In the genomic region with DNA sequence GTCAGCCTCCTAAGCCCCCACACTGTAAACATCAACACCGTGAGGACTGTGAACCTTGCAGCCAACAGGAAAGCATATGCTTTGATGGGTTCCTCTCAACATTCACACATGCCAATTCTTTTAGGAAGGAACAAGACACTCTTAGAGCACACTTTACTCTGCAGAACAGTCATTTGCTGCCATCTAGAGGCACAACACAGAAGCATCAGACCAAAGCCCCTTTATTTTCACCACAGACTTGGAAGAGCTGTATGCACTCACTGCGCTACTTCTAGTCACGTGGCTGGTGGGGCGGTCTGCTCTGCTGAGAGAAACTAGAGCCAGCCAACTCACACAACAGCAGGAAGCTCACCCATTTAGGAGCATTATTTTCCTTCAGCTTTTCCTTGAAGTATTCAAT, we compare ENCODE assay signal across 8 mouse cellular contexts. TPM values are rescaled to one million over a fixed set of nuclear protein-coding genes. Genes with fewer than 3 reads are reported as not detected.
DNase-seq lines count a peak whose midpoint lies in the region; ATAC-seq lines count a peak whose summit lies in the region.

No protein-coding gene starts in this region.

- ATAC-seq in granulocyte monocyte progenitor cell, adult 5-6 weeks (replicated peaks; ENCODE audit: poor library complexity, severe bottlenecking) = peak; percentile 80
- ATAC-seq in intestine, embryonic 15.5 days = peak; percentile 84
- ATAC-seq in megakaryocyte progenitor cell, adult 5-6 weeks (replicated peaks; ENCODE audit: poor library complexity) = peak; percentile 96

- no peak overlapping the region for H3K27ac ChIP-seq in intestine, embryonic 15.5 days

- H3K4me2 ChIP-seq in intestine, embryonic 15.5 days (replicated peaks) = no peak overlapping the region

- intact Hi-C loops in left cerebral cortex, postnatal 10 days (cut with DNase I) = no loop called here

- WGBS in intestine, embryonic 15.5 days = 29% methylated on average over 4 of the region's 4 CpGs

- H3K9me3 ChIP-seq in intestine, embryonic 15.5 days = no peaks in the 10 kb centered on the region

- DNase-seq in ovary, adult 18-20 months (ENCODE audit: low spot score) = peak; percentile 62
- DNase-seq in ovary, postnatal 10 days (ENCODE audit: low spot score) = no peak
- peak; percentile 68 for DNase-seq in embryo, embryonic 11 days
- peak; percentile 83 to 89 for DNase-seq in left cerebral cortex, postnatal 10 days (ENCODE audit: extremely low spot score in 1 of 2, low spot score in 2 of 2)
- peak; percentile 76 to 78 for DNase-seq in right cerebral cortex, postnatal 36 days (ENCODE audit: low spot score in 2 of 2)

- peaks cover 12% of the 10 kb centered on the region; the same call in 1 of the 2 replicates for H3K36me3 ChIP-seq in intestine, embryonic 15.5 days

- 0 out of 2 replicates have a peak, but pooled peaks cover 12% of the 10 kb centered on the region for H3K4me1 ChIP-seq in intestine, embryonic 15.5 days (replicated peaks)

- no peaks in the 10 kb centered on the region for H3K27me3 ChIP-seq in intestine, embryonic 15.5 days (replicated peaks)

- no peak overlapping the region for H3K9ac ChIP-seq in intestine, embryonic 15.5 days

- H3K4me3 ChIP-seq in intestine, embryonic 15.5 days (replicated peaks) = no peak overlapping the region

RNA-seq across cellular contexts. Expression of gene Mcmbp, which starts 15.5 kb away (rescaled TPM):
- total RNA-seq in granulocyte monocyte progenitor cell, adult 5-6 weeks (2014; fragmentation: Nextera tagmentation) = 87.6 and 96.3 TPM in 2 replicates
- 64.0 and 73.3 TPM in 2 replicates for total RNA-seq in granulocyte monocyte progenitor cell, adult 5-6 weeks (2017)
- polyA plus RNA-seq in intestine, embryonic 15.5 days (2015; fragmentation: Nextera tagmentation; extraction: Ambion mirVana) = 53.4 and 57.9 TPM in 2 replicates
- total RNA-seq in left cerebral cortex, postnatal 10 days (2021) = 10 to 100 TPM; 27.5 to 27.7 TPM
- 99.5 and 102 TPM in 2 replicates for total RNA-seq in megakaryocyte progenitor cell, adult 5-6 weeks (2015)
- 70.9 and 71.7 TPM in 2 replicates for total RNA-seq in megakaryocyte progenitor cell, adult 5-6 weeks (2017)

RNA-seq across cellular contexts. Expression of gene Sec23ip, which starts 20.0 kb away (rescaled TPM):
- 29.6 and 32.0 TPM in 2 replicates for total RNA-seq in granulocyte monocyte progenitor cell, adult 5-6 weeks (2014; fragmentation: Nextera tagmentation)
- 42.6 and 46.0 TPM in 2 replicates for total RNA-seq in granulocyte monocyte progenitor cell, adult 5-6 weeks (2017)
- 29.9 and 31.6 TPM in 2 replicates for polyA plus RNA-seq in intestine, embryonic 15.5 days (2015; fragmentation: Nextera tagmentation; extraction: Ambion mirVana)
- total RNA-seq in left cerebral cortex, postnatal 10 days (2021) = 10 to 100 TPM; 34.5 to 39.2 TPM
- total RNA-seq in megakaryocyte progenitor cell, adult 5-6 weeks (2015) = 36.5 and 38.7 TPM in 2 replicates
- 48.2 and 54.3 TPM in 2 replicates for total RNA-seq in megakaryocyte progenitor cell, adult 5-6 weeks (2017)
